Mouse (Mus musculus) layer of hippocampus, postnatal 25 days (tissue): Measurements from ENCODE around the gene Sh3tc1. TPM values are rescaled to one million over a fixed set of nuclear protein-coding genes. Genes with fewer than 3 reads are reported as not detected.

Source experiments
- DNase-seq, 2 experiments: peaks; one replicate each; pipeline ENCODE4 v3.0.0; 2022; ENCODE audit warnings: mixed read lengths in 2 of 2, low spot score in 1 of 2; ENCODE audit errors: extremely low spot score in 1 of 2
- total RNA-seq, 2 experiments: library from RNA; stranded (reverse); gene quantifications; 2 replicates each; pipeline ENCODE4 v1.2.3; 2021

Gene Sh3tc1
- total RNA-seq, 2 experiments from 2014 or later = 1.5 to 1.6 TPM

- DNase-seq = no peak
These were observed 16.2 kb upstream of the Sh3tc1 start for GRCm38 (mm10) chr5:35756020-35756419.

- peak in 1 of 2 experiments; percentile 67 for DNase-seq
These were observed 15.4 kb upstream of the Sh3tc1 start for GRCm38 (mm10) chr5:35755131-35755733.

GRCm38 (mm10) chr5:35751016-35751415 is 11.2 kb upstream of the Sh3tc1 start:
- no peak for DNase-seq

GRCm38 (mm10) chr5:35750026-35750425 is 10.2 kb upstream of the Sh3tc1 start:
- DNase-seq = no peak

GRCm38 (mm10) chr5:35749416-35749815 is 9.6 kb upstream of the Sh3tc1 start:
- DNase-seq = no peak

GRCm38 (mm10) chr5:35746910-35747309 is 7.1 kb upstream of the Sh3tc1 start:
- peak; percentile 77 to 97 for DNase-seq

- no peak for DNase-seq
These were observed 5.6 kb upstream of the Sh3tc1 start for GRCm38 (mm10) chr5:35745406-35745805.

GRCm38 (mm10) chr5:35743990-35744722 is 4.4 kb upstream of the Sh3tc1 start:
- no peak for DNase-seq

GRCm38 (mm10) chr5:35743238-35743951 is 3.6 kb upstream of the Sh3tc1 start:
- no peak for DNase-seq

- no peak for DNase-seq
These were observed 1.5 kb upstream of the Sh3tc1 start for GRCm38 (mm10) chr5:35741225-35741820.

- DNase-seq = no peak
These were observed 929 bp upstream of the Sh3tc1 start for GRCm38 (mm10) chr5:35740716-35741115.

GRCm38 (mm10) chr5:35739005-35739404 is 782 bp downstream of the Sh3tc1 start:
- no peak for DNase-seq

GRCm38 (mm10) chr5:35737231-35737901 is 2.4 kb downstream of the Sh3tc1 start:
- no peak for DNase-seq

GRCm38 (mm10) chr5:35733523-35733922 is 6.3 kb downstream of the Sh3tc1 start:
- DNase-seq = no peak

GRCm38 (mm10) chr5:35731006-35731405 is 8.8 kb downstream of the Sh3tc1 start:
- no peak for DNase-seq

GRCm38 (mm10) chr5:35730552-35730951 is 9.2 kb downstream of the Sh3tc1 start:
- no peak for DNase-seq

GRCm38 (mm10) chr5:35729844-35730243 is 9.9 kb downstream of the Sh3tc1 start:
- no peak for DNase-seq

GRCm38 (mm10) chr5:35728957-35729460 is 10.8 kb downstream of the Sh3tc1 start:
- DNase-seq = peak; percentile 10 to 23

GRCm38 (mm10) chr5:35728344-35728956 is 11.3 kb downstream of the Sh3tc1 start:
- no peak for DNase-seq

- no peak for DNase-seq
These were observed 12.3 kb downstream of the Sh3tc1 start for GRCm38 (mm10) chr5:35727447-35727846.
